Mouse (Mus musculus) effector memory CD4-positive, alpha-beta T cell, adult 7 months (primary cell): ENCODE results near the gene Osgep. TPM values are rescaled to one million over a fixed set of nuclear protein-coding genes. Genes with fewer than 3 reads are reported as not detected.

Experiments used
- polyA plus RNA-seq: library from polyadenylated mRNA; unstranded; fragments of 100-300 nt; shearing (Covaris generic); gene quantifications from one replicate; pipeline ENCODE4 v1.2.1, GENCODE M21; 2017

Gene Osgep
- polyA plus RNA-seq = 83.6 TPM

DNA sequence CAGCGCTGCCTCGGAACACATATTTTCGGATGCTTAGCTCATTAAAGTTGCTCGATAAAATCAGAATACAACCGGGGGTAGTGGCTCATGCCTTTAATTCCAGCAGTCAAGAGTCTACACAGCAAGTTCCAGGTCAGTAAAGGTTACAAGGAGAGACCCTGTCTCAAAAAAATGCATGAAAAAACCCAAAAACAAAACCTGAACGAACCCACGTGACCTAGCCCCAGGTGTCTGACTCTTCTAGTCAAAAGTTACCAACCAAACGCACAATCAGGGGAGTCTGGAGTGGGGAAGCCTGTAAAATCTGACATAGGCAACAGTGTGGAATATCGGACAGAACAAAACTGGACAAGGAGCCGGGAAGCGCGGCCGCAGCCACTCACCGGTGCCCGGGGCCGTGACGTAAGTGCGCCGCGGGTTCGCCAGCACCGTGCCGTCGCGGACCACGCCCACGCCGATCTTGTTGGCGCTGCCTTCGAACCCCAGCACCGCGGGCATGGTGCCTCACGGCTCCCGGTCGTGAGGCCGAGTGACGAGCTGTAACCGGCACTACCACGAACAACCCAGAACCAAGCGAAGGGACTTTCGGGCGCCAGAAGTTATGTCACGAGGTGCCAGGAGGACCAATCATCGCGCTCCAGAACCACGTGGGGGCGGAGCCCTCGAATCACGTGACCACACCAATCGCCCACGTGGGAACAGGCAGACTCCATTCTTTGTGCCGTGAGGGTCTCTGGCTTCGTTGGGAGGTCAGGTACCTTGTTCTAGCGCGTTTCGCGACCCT, at the start of gene Osgep, which contains the start of gene Apex1:
Osgep (minus strand) TSS at position 613 of the 784 bp plus-strand sequence.
Apex1 (plus strand) TSS at position 688 of the 784 bp plus-strand sequence.

DNA sequence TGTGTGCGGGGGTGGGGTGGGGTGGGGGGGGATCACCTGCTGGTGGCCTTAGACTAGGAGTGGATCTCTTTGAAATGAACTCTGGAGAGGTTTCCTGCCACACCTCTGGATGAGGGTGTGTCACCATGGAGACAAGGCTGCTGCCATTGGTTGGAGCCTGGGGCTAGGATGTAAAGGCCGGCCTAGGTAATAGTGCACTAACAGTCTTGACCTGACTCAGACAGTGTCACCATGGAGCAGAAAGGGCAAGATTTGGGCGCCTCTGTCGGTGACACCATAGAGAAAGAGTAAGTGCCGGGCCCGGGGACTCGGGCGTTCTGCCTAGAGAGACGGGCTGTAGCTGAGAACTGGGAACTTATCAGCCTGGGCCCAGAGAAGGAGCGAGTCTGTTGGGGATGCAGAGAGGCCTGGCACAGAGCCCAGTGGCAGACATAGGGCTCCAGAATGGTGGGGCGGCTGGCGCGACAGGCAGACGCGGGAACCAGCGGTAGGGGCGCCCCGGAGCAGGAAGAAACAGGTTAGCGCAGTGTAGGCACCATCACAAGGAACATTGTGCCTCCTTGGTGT, 31.3 kb upstream of the Osgep start, which contains the start of gene Pnp2:
Pnp2 (plus strand) TSS at position 51 of the 567 bp plus-strand sequence.

DNA sequence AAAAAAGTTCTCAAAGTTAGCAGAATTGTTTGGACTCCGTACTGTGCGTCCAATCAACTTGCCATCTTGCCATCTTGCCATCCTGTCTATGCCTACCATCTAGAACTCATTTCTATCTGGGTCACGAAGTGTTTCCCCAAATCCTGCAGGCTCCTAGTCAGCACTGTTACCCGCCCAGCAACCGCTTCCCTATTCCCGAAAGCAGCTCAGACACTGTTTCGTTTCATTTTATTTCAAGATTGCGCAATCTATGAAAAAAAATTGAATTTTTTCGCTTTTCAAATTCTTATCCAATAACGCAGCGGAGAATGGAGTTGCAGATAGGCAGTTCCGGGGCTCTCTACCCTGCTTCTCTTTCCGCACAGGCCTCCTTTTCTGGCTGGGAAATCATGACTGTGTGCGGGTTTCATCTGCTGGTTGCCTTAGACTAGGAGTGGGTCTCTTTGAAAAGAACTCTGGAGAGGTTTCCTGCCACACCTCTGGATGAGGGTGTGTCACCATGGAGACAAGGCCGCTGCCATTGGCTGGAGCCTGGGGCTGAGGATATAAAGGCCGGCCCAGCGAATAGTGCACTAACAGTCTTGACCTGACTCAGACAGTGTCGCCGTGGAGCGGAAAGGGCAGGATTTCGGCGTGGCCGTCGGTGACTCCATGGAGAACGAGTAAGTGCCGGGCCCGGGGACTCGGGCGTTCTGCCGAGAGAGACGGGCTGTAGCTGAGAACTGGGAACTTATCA, 19.4 kb upstream of the Osgep start, which contains the start of gene Gm49342:
Gm49342 (plus strand) TSS at position 586 of the 736 bp plus-strand sequence.

DNA sequence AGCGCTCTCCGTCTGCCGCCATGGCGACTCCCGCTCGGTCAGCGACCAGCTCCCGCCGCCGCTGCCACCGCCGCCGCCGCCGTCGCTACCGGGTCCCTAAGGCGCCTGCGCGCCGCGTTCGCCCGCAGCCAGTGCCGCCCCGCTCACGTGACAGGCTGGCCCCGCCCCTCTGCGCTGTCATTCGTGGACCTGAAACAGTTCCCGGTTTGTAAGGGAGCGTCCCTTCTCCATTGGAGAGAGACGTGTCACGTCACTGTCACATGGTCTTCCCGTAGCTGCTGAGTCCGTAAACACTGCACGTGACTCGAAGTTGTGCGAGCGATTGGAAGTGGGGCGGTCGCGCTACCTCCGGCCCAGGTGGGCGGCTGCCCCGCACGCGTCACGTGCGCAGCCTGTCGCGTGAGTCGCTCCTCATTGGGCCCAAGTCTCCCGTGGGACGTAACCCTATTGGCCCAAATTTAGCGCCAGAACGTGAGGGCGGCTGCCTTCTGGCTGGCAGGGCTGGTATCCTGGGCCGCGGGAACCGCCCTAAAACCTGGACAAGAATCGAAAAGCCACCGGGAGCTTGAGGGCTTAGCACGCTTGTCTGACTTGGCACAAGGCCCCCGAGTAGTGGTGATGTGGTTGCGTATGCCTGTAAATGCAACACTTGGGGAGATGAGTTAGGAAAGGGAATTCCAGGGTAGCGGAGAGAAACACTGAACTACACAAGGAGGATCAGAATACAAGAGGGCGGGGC, 6.2 kb upstream of the Osgep start, which contains the start of the genes Pip4p1 and Pnp:
Pip4p1 (minus strand) TSS at position 103 of the 739 bp plus-strand sequence.
Pnp (plus strand) TSS at position 329 of the 739 bp plus-strand sequence.

DNA sequence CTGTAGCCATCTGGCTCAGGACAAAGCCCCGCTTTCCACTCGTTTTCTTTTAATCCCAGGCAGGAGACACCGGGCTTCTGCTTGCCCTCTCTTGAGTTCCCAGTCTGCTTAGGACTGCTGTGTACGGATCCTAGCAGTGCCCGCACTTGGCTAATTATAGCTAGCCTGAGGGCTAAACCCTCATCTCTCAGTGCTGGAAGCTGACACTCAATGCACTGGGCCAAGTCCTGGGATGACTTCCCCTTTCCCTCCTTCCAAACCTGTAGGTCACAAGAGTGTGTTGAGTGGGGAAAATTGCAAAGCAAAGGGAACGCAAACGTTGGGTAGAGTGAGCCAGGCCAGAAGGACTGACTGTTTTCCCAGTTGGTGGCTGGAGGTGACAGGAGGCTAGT, 27.3 kb downstream of the Osgep start, which contains the start of gene Klhl33:
Klhl33 (minus strand) TSS at position 134 of the 392 bp plus-strand sequence.

DNA sequence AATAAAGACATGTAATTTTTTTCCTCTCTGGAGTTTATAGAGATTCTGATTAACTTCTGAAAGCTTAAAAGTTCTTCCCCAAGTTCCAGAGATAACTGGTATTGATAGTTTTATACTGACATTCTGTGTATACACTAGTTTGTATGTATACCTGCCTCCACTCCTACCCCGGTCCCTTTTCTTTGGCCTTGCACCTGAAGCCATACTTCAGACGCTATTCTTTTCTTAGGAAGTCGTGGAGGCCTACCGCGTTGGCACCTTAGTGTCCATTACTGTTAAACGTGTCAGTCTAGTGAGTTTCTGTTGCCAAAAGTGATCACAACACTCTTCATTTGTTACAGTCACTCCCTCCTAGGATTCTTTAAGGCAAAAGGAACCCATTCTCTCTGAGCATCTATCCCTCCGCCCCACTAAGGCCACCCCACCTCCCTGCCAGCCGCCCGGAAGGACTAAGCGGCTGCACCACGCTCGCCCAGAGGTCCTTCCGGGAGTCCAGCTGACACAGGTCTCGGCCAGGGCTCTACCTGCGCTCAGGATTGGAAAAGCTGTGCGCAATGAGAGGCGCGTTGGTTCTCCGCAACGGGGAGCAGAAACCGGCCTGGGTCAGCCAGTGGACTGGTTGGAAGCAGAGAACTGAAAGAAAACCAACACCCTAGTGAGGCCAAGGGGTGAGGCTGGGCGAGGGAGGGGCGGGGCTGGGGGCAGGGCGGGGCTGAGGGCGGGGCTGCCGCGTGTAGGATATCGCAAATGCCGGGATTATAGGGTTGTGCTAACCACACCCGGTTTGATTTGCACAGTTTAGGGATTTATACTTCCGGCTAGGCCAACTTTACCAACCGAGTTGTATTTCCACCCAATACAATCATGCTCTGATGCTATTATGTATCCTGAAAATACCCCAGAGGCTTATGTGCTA, 54.5 kb downstream of the Osgep start, which contains the start of gene Tep1:
Tep1 (minus strand) TSS at position 672 of the 916 bp plus-strand sequence.

Other genes starting within 250 kb of the Osgep start
- not detected for gene Olfr747, start 231.7 kb downstream of the Osgep start, polyA plus RNA-seq
- gene Olfr748, start 217.5 kb downstream of the Osgep start, polyA plus RNA-seq = not detected
- gene Olfr749, start 179.8 kb downstream of the Osgep start, polyA plus RNA-seq = not detected
- 65.3 TPM for gene Ttc5, start 139.4 kb downstream of the Osgep start, polyA plus RNA-seq
- not detected for gene Ccnb1ip1, start 117.2 kb downstream of the Osgep start, polyA plus RNA-seq
- gene Parp2, start 117.1 kb downstream of the Osgep start, polyA plus RNA-seq = 62.2 TPM
- gene Tep1, start 54.3 kb downstream of the Osgep start, polyA plus RNA-seq = 14.5 TPM
- gene Klhl33, start 27.4 kb downstream of the Osgep start, polyA plus RNA-seq = 0.41 TPM
- 33.1 TPM for gene Apex1, start 75 bp upstream of the Osgep start, polyA plus RNA-seq
- 138 TPM for gene Pip4p1, start 6.0 kb upstream of the Osgep start, polyA plus RNA-seq
- 40.7 TPM for gene Pnp, start 6.2 kb upstream of the Osgep start, polyA plus RNA-seq
- gene Gm49342, start 19.6 kb upstream of the Osgep start, polyA plus RNA-seq = not detected
- not detected for gene Pnp2, start 31.1 kb upstream of the Osgep start, polyA plus RNA-seq
- not detected for gene Rnase10, start 82.9 kb upstream of the Osgep start, polyA plus RNA-seq
- gene Rnase9, start 117.0 kb upstream of the Osgep start, polyA plus RNA-seq = 0.32 TPM
- not detected for gene Rnase11, start 125.3 kb upstream of the Osgep start, polyA plus RNA-seq
- not detected for gene Rnase12, start 132.8 kb upstream of the Osgep start, polyA plus RNA-seq
- not detected for gene Olfr750, start 149.5 kb upstream of the Osgep start, polyA plus RNA-seq
- gene Rnase4, start 166.2 kb upstream of the Osgep start, polyA plus RNA-seq = 8.5 TPM
- 3.5 TPM for gene Ang, start 166.3 kb upstream of the Osgep start, polyA plus RNA-seq
- not detected for gene Eddm3b, start 189.5 kb upstream of the Osgep start, polyA plus RNA-seq
- not detected for gene Rnase6, start 199.0 kb upstream of the Osgep start, polyA plus RNA-seq
- not detected for gene Rnase1, start 221.9 kb upstream of the Osgep start, polyA plus RNA-seq
- not detected for gene Rnase2b, start 237.4 kb upstream of the Osgep start, polyA plus RNA-seq